8 mouse cellular contexts compared by ENCODE assay signal in genomic region chr15:83555161-83555974, GRCm38 (mm10). TPM values are rescaled to one million over a fixed set of nuclear protein-coding genes. Genes with fewer than 3 reads are reported as not detected.
DNase-seq lines count a peak whose midpoint lies in the region; ATAC-seq and TF ChIP-seq lines count a peak whose summit lies in the region.

No protein-coding gene starts in this region.

- peak; percentile 92 for TF ChIP-seq POLR2A in thymus, adult 2 months (IDR thresholded peaks at IDR 0.05; ENCODE audit: control insufficient read depth, extremely low read depth, insufficient read depth, low read length, poor library complexity)

- H3K4me2 ChIP-seq in hindbrain, embryonic 11.5 days (replicated peaks; ENCODE audit: low read depth, low read length): peak overlapping the region; percentile 84
- peak overlapping the region; percentile 96 for H3K4me2 ChIP-seq in lung, embryonic 16.5 days (ENCODE audit: low read depth, low read length)

- 0 out of 2 replicates have a peak, but pooled peaks have one; percentile 39 for TF ChIP-seq CTCF in thymus, adult 2 months (IDR thresholded peaks at IDR 0.05; ENCODE audit: borderline replicate concordance, control insufficient read depth, extremely low read depth, insufficient read depth, low read length, poor library complexity)

- H3K27ac ChIP-seq in hindbrain, embryonic 11.5 days (ENCODE audit: low read depth, low read length): peak overlapping the region; percentile 93
- peak overlapping the region; percentile 85 for H3K27ac ChIP-seq in lung, embryonic 16.5 days (ENCODE audit: low read length)
- H3K27ac ChIP-seq in thymus, adult 2 months (ENCODE audit: control insufficient read depth, insufficient read depth, low read length): peak overlapping the region; percentile 59

- no peaks in the 10 kb centered on the region for H3K36me3 ChIP-seq in hindbrain, embryonic 11.5 days (ENCODE audit: control insufficient read depth, insufficient read depth, low read length)
- peaks cover 7% of the 10 kb centered on the region; the same call in 1 of the 2 replicates for H3K36me3 ChIP-seq in lung, embryonic 16.5 days (ENCODE audit: control insufficient read depth, insufficient read depth, low read length)
- peaks cover 5% of the 10 kb centered on the region; the same call in 1 of the 2 replicates for H3K36me3 ChIP-seq in thymus, adult 2 months (ENCODE audit: control insufficient read depth, insufficient read depth, low read length)

- no peaks in the 10 kb centered on the region for H3K9me3 ChIP-seq in hindbrain, embryonic 11.5 days (ENCODE audit: control insufficient read depth, low read length)
- peaks cover 3% of the 10 kb centered on the region for H3K9me3 ChIP-seq in lung, embryonic 16.5 days (ENCODE audit: control insufficient read depth, low read length)

- no peaks in the 10 kb centered on the region for H3K27me3 ChIP-seq in hindbrain, embryonic 11.5 days (ENCODE audit: control insufficient read depth, insufficient read depth, low read length)
- H3K27me3 ChIP-seq in lung, embryonic 16.5 days (ENCODE audit: control insufficient read depth, insufficient read depth, low read depth, low read length): no peaks in the 10 kb centered on the region
- no peaks in the 10 kb centered on the region for H3K27me3 ChIP-seq in thymus, adult 2 months (ENCODE audit: control insufficient read depth, insufficient read depth, low read length)

- peak; percentile 91 for DNase-seq in Muller cell, postnatal 12 days (ENCODE audit: inconsistent ontology term)
- peak; percentile 86 for DNase-seq in cerebellum, adult 9-11 months
- peak; percentile 68 to 87 for DNase-seq in frontal cortex, adult 2 months (ENCODE audit: extremely low spot score in 1 of 2, low spot score in 1 of 2)
- peak; percentile 92 for DNase-seq in hindbrain, embryonic 11.5 days (ENCODE audit: low spot score)
- DNase-seq in layer of hippocampus, adult 9-11 months: peak; percentile 89
- peak; percentile 76 for DNase-seq in ovary, adult 18-20 months (ENCODE audit: low spot score)
- DNase-seq in thymus, adult 2 months: peak; percentile 89

- WGBS in hindbrain, embryonic 11.5 days: under 1% methylated on average over 68 of the region's 74 CpGs
- 1% methylated on average over 68 of the region's 74 CpGs for WGBS in lung, embryonic 16.5 days
- under 1% methylated on average over 74 of the region's 74 CpGs for WGBS in thymus, adult 2 months

- ATAC-seq in hindbrain, embryonic 11.5 days (ENCODE audit: low FRiP score): peak; percentile 87
- ATAC-seq in lung, embryonic 16.5 days (ENCODE audit: low read depth): peak; percentile 91

- peak overlapping the region; percentile 98 for H3K9ac ChIP-seq in hindbrain, embryonic 11.5 days (ENCODE audit: low read depth, low read length)
- peak overlapping the region; percentile 97 for H3K9ac ChIP-seq in lung, embryonic 16.5 days (ENCODE audit: low read length)

- H3K4me1 ChIP-seq in hindbrain, embryonic 11.5 days (replicated peaks; ENCODE audit: control insufficient read depth, insufficient read depth, low read length): no peaks in the 10 kb centered on the region
- H3K4me1 ChIP-seq in lung, embryonic 16.5 days (replicated peaks; ENCODE audit: control insufficient read depth, insufficient read depth, low read length): peaks cover 4% of the 10 kb centered on the region
- peaks cover 3% of the 10 kb centered on the region for H3K4me1 ChIP-seq in thymus, adult 2 months (replicated peaks; ENCODE audit: control insufficient read depth, insufficient read depth, low read length)

- peak overlapping the region; percentile 92 for H3K4me3 ChIP-seq in hindbrain, embryonic 11.5 days (ENCODE audit: low read depth, low read length)
- peak overlapping the region; percentile 91 for H3K4me3 ChIP-seq in lung, embryonic 16.5 days (ENCODE audit: low read length)
- peak overlapping the region; percentile 63 for H3K4me3 ChIP-seq in thymus, adult 2 months (ENCODE audit: control insufficient read depth, insufficient read depth, low read length)

RNA-seq across cellular contexts. Expression of gene Tspo, which starts 8.0 kb away (rescaled TPM):
- 10.9 and 11.3 TPM in 2 replicates for polyA plus RNA-seq in frontal cortex, adult 2 months (2012; rRNA removed)
- polyA plus RNA-seq in hindbrain, embryonic 11.5 days (2014; fragmentation: Nextera tagmentation; extraction: Ambion mirVana): 27.4 and 32.0 TPM in 2 replicates
- 112 and 142 TPM in 2 replicates for polyA plus RNA-seq in lung, embryonic 16.5 days (2015; fragmentation: Nextera tagmentation; extraction: Ambion mirVana)
- polyA plus RNA-seq in thymus, adult 2 months (2012; rRNA removed): 465 and 584 TPM in 2 replicates

RNA-seq across cellular contexts. Expression of gene Mcat, which starts 8.2 kb away (rescaled TPM):
- 23.9 and 29.6 TPM in 2 replicates for polyA plus RNA-seq in frontal cortex, adult 2 months (2012; rRNA removed)
- polyA plus RNA-seq in hindbrain, embryonic 11.5 days (2014; fragmentation: Nextera tagmentation; extraction: Ambion mirVana): 38.9 and 39.0 TPM in 2 replicates
- polyA plus RNA-seq in lung, embryonic 16.5 days (2015; fragmentation: Nextera tagmentation; extraction: Ambion mirVana): 26.6 and 28.2 TPM in 2 replicates
- polyA plus RNA-seq in thymus, adult 2 months (2012; rRNA removed): 31.9 and 39.9 TPM in 2 replicates

RNA-seq across cellular contexts. Expression of gene Bik, which starts 28.7 kb away (rescaled TPM):
- polyA plus RNA-seq in frontal cortex, adult 2 months (2012; rRNA removed): 0.30 and 0.59 TPM in 2 replicates
- 2.1 and 3.3 TPM in 2 replicates for polyA plus RNA-seq in hindbrain, embryonic 11.5 days (2014; fragmentation: Nextera tagmentation; extraction: Ambion mirVana)
- 15.2 and 15.5 TPM in 2 replicates for polyA plus RNA-seq in lung, embryonic 16.5 days (2015; fragmentation: Nextera tagmentation; extraction: Ambion mirVana)
- 11.0 and 14.7 TPM in 2 replicates for polyA plus RNA-seq in thymus, adult 2 months (2012; rRNA removed)

RNA-seq across cellular contexts. Expression of gene Ttll12, which starts 39.6 kb away (rescaled TPM):
- 13.9 and 14.7 TPM in 2 replicates for polyA plus RNA-seq in frontal cortex, adult 2 months (2012; rRNA removed)
- polyA plus RNA-seq in hindbrain, embryonic 11.5 days (2014; fragmentation: Nextera tagmentation; extraction: Ambion mirVana): 43.4 and 43.6 TPM in 2 replicates
- polyA plus RNA-seq in lung, embryonic 16.5 days (2015; fragmentation: Nextera tagmentation; extraction: Ambion mirVana): 30.5 and 32.7 TPM in 2 replicates
- 105 and 119 TPM in 2 replicates for polyA plus RNA-seq in thymus, adult 2 months (2012; rRNA removed)

RNA-seq across cellular contexts. Expression of gene Ttll1, which starts 44.7 kb away (rescaled TPM):
- polyA plus RNA-seq in frontal cortex, adult 2 months (2012; rRNA removed): 51.6 and 52.9 TPM in 2 replicates
- polyA plus RNA-seq in hindbrain, embryonic 11.5 days (2014; fragmentation: Nextera tagmentation; extraction: Ambion mirVana): 37.0 and 38.9 TPM in 2 replicates
- polyA plus RNA-seq in lung, embryonic 16.5 days (2015; fragmentation: Nextera tagmentation; extraction: Ambion mirVana): 21.8 and 23.1 TPM in 2 replicates
- 9.7 and 10.9 TPM in 2 replicates for polyA plus RNA-seq in thymus, adult 2 months (2012; rRNA removed)

Comparison
In these comparisons a context has a peak if more than half of its experiments do, and no peak if none do; other contexts are left out.
1. Peak in every context shown above with its lines: DNase-seq, ATAC-seq, H3K4me3 ChIP-seq and H3K27ac ChIP-seq.